Mouse (Mus musculus) hindbrain, embryonic 14.5 days (tissue): ENCODE data around the gene Tshz2. TPM values are rescaled to one million over a fixed set of nuclear protein-coding genes. Genes with fewer than 3 reads are reported as not detected.
A peak's percentile ranks its signal among the peaks of the same experiment; 100 is the strongest.

Experiments
- ATAC-seq: fragments of 200-750 bp; cut with Nextera tagmentation; 2 replicates; pipeline ENCODE4 v1.8.0; 2017; ENCODE audit warnings: moderate number of reproducible peaks, mild to moderate bottlenecking, moderate TSS enrichment, moderate library complexity; ENCODE audit not compliant: low FRiP score
- DNase-seq: peaks from one replicate; pipeline ENCODE4 v3.0.0-alpha.2; 2015; ENCODE audit warnings: low spot score
- H3K27ac ChIP-seq: fragments of 300-500 bp; sonication (generic); 2 replicates; pipeline ENCODE4 v1.5.1; 2014; ENCODE audit warnings: mild to moderate bottlenecking, moderate library complexity
- H3K27me3 ChIP-seq: fragments of 300-500 bp; sonication (generic); 2 replicates; pipeline ENCODE4 v1.6.1; 2014; ENCODE audit warnings: mild to moderate bottlenecking, low read length, mixed read lengths; ENCODE audit not compliant: control insufficient read depth, insufficient read depth
- H3K36me3 ChIP-seq: fragments of 300-500 bp; sonication (generic); replicated peaks from 2 replicates; pipeline ENCODE4 v1.6.1; 2014; ENCODE audit not compliant: control insufficient read depth, insufficient read depth
- H3K4me1 ChIP-seq: fragments of 300-500 bp; sonication (generic); replicated peaks from 2 replicates; pipeline ENCODE4 v1.6.1; 2014; ENCODE audit warnings: antibody characterized with exemption, low read length, mixed read lengths; ENCODE audit not compliant: control insufficient read depth, insufficient read depth
- H3K4me2 ChIP-seq: fragments of 300-500 bp; sonication (generic); replicated peaks from 2 replicates; pipeline ENCODE4 v1.6.1; 2014; ENCODE audit warnings: mild to moderate bottlenecking, moderate library complexity
- H3K4me3 ChIP-seq: fragments of 300-500 bp; sonication (generic); replicated peaks from 2 replicates; pipeline ENCODE4 v1.5.1; 2014; ENCODE audit warnings: mild to moderate bottlenecking, low read length
- H3K9ac ChIP-seq: fragments of 300-500 bp; sonication (generic); 2 replicates; pipeline ENCODE4 v1.6.1; 2014
- H3K9me3 ChIP-seq: fragments of 300-500 bp; sonication (generic); 2 replicates; pipeline ENCODE4 v1.6.1; 2016; ENCODE audit warnings: low read length; ENCODE audit not compliant: control insufficient read depth
- WGBS: fragments of 180-500 bp; shearing (Covaris S2); extraction: QIAGEN DNeasy Blood & Tissue Kit; methylation state at CpG from one replicate; pipeline ENCODE4 v1.1.7; 2014; 5-methylcytosine and 5-hydroxymethylcytosine counted together
- polyA plus RNA-seq: library from polyadenylated mRNA; unstranded; fragments of >200 nt; fragmentation: Nextera tagmentation; extraction: Ambion mirVana; gene quantifications from 2 replicates; pipeline ENCODE4 v1.2.1, GENCODE M21; 2014

Gene Tshz2
- polyA plus RNA-seq, 1 experiment from 2014 or later: 38.1 TPM

DNA sequence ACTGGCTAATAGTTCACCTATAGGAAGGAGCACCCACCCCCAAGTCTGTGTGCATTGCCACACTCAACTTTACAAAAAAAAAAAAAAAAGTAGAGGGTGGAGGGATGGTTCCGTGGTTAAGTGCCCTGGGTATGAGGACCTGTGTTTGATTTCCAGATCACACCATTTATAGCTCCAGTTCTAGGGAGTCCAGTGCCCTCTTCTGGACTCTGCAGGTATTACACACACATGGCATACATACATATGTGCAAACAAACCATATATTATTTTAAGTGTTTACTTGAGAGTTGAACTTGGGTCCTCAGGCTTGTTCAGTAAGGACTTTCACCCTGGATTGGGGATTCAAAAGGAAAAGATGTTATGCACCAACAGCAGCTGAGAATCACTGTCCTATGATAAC, 127.3 kb downstream of the Tshz2 start:
- ATAC-seq: no peak
- no peak overlapping the region for H3K27ac ChIP-seq

DNA sequence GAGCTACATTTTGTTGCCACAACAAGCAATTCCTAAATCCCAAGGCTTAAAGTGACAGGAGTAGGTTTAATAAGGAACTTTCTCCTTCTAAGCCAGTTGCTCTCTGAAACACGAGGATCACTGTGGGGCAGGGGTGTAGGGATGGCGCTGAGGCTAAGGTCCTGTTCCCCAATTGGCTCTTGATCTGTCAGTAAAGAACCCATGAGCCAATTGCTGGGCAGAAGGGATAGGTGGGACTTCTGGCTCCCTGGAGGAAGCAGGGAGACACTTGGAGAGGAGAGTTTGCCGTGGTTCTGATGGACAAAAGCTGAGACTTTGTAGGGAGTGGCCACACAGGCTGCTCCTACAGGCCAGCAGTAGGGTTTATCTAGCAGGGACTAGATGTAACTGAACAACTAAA, 128.9 kb downstream of the Tshz2 start:
- Histone ChIP-seq H3K36me3 (no peaks in the 10 kb centered on the region), H3K4me1 (0 out of 2 replicates have a peak, but pooled peaks cover 2% of the 10 kb centered on the region), H3K27ac (no peak overlapping the region), H3K4me3 (no peak overlapping the region), H3K9ac (no peak overlapping the region), H3K4me2 (no peak overlapping the region), H3K9me3 (no peaks in the 10 kb centered on the region), H3K27me3 (no peaks in the 10 kb centered on the region)
- DNase-seq: no peak
- 51% methylated on average over 3 of the region's 3 CpGs for WGBS
- no peak for ATAC-seq

More for the DNA sequence above, 127.3 kb downstream of the Tshz2 start:
- Histone ChIP-seq H3K36me3 (no peaks in the 10 kb centered on the region), H3K9me3 (no peaks in the 10 kb centered on the region), H3K4me2 (no peak overlapping the region), H3K4me3 (no peak overlapping the region), H3K27me3 (no peaks in the 10 kb centered on the region), H3K4me1 (peaks cover 9% of the 10 kb centered on the region; the same call in 1 of the 2 replicates), H3K9ac (no peak overlapping the region)
- WGBS: 96% methylated on average over 1 of the region's 1 CpGs
- no peak for DNase-seq

DNA sequence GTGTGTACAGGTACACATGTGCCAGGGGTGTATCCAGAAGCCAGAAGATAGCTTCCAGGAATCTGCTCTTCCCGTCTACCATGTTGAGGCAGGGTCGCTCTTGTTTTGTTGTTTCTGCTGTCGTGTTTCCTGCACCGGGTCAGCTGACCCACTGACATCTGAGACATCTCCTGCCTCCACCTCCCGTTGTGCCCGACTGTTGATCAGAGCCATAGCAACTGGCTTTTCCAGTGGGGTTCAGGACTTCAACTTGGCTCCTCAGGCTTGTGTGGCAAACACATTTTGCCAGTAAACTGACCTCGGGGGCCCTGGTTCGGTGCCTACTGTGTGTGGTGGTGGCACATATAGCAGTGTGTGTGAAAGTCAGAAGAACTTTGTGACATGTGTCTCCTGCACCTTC, 129.5 kb downstream of the Tshz2 start:
- Histone ChIP-seq H3K9me3 (no peaks in the 10 kb centered on the region), H3K4me1 (0 out of 2 replicates have a peak, but pooled peaks cover 2% of the 10 kb centered on the region), H3K27me3 (no peaks in the 10 kb centered on the region), H3K4me2 (no peak overlapping the region), H3K36me3 (no peaks in the 10 kb centered on the region), H3K27ac (no peak overlapping the region), H3K4me3 (no peak overlapping the region), H3K9ac (no peak overlapping the region)
- ATAC-seq (no peak), DNase-seq (no peak)
- WGBS: 82% methylated on average over 8 of the region's 8 CpGs

DNA sequence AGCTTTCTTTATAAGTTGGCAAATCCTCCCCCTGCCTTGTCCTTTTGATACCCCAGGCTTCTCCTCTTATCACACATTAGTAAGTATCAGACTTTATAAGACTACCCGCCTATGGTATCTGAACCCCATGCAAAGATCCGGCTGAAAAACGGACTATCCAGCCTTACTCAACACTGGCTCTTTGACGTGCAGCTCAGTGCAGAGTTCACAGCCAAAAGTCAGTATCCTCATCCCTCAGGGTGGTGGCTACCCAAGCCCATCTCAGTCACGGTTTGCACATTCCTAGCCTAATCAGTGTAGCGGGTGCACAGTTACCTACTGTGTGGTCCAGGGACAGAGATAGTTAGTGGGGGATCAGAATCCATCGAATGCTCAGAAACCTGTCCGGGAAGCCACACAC, 130.9 kb downstream of the Tshz2 start:
- ATAC-seq: no peak
- DNase-seq: no peak
- no peak overlapping the region for H3K4me2 ChIP-seq
- H3K27me3 ChIP-seq: no peaks in the 10 kb centered on the region
- no peak overlapping the region for H3K27ac ChIP-seq
- no peak overlapping the region for H3K4me3 ChIP-seq
- no peak overlapping the region for H3K9ac ChIP-seq
- no peaks in the 10 kb centered on the region for H3K9me3 ChIP-seq
- WGBS: 90% methylated on average over 8 of the region's 8 CpGs
- H3K4me1 ChIP-seq: 0 out of 2 replicates have a peak, but pooled peaks cover 2% of the 10 kb centered on the region
- H3K36me3 ChIP-seq: no peaks in the 10 kb centered on the region

DNA sequence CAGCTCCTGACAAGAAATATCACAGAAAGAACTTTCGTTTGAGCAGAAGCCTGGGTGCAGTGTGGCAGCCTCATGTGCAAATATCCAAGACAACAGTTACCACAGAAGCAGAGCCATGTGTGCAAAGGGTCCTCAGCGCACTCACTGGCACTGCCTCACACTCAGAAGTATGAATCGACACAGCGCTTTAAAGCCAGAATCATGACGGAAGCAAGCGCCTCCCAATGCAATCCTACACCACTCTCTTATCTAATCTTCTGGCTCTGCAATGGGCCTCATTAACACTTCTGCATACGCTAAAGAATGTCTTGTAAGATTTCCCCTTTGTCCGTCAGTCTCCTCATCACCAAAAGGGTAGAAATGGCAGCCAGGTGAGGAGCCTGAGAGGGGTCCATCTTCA, 133.4 kb downstream of the Tshz2 start:
- Histone ChIP-seq H3K36me3 (no peaks in the 10 kb centered on the region), H3K4me3 (no peak overlapping the region), H3K9ac (no peak overlapping the region), H3K27me3 (no peaks in the 10 kb centered on the region), H3K27ac (no peak overlapping the region), H3K9me3 (no peaks in the 10 kb centered on the region), H3K4me2 (no peak overlapping the region), H3K4me1 (0 out of 2 replicates have a peak, but pooled peaks cover 2% of the 10 kb centered on the region)
- ATAC-seq: no peak
- DNase-seq: no peak
- WGBS: 83% methylated on average over 8 of the region's 8 CpGs

DNA sequence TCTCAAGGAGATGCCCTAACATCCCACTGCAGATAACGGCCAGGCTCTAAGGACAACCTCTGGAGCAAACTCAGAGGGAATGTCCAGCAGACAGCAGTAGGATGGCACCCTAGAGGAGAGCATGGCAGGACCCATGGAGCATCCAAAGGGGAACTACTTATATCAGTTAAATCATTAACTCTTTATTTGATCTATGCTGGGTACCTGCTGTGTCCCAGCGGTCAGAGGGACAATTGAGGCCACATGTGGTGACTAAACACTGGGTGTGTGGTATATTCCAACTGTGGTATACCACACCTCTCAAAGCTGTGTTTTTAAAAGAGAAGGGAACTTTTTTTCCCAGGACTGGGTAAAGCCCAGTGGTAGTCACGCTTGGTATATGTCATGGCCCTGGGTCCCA, 134.5 kb downstream of the Tshz2 start:
- DNase-seq: no peak

DNA sequence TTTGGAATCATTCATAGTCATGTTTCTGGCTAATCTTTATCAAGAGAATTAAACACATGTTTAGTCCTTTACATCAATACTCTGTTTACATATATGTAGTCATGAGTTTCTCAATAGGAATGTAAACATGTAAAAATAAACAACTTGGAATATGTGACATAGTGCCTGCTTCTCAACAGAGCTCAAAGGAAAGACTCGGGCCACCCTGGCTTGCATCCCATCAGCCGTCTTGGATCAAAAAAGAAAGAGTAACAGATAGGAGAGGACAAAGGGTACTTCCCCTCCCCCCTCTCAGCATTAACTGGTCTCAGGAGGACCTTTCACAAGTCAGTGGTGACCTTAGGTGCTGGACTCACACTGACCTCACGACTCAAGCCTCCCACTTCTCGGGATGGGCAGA, 142.3 kb downstream of the Tshz2 start:
- Histone ChIP-seq H3K9me3 (no peaks in the 10 kb centered on the region), H3K4me1 (peaks cover 15% of the 10 kb centered on the region; the same call in 1 of the 2 replicates), H3K27me3 (no peaks in the 10 kb centered on the region), H3K36me3 (no peaks in the 10 kb centered on the region), H3K9ac (no peak overlapping the region), H3K27ac (no peak overlapping the region), H3K4me3 (no peak overlapping the region), H3K4me2 (no peak overlapping the region)
- WGBS: 46% methylated on average over 4 of the region's 4 CpGs
- DNase-seq: no peak
- no peak for ATAC-seq

More for the DNA sequence above, 134.5 kb downstream of the Tshz2 start:
- Histone ChIP-seq H3K4me3 (no peak overlapping the region), H3K36me3 (no peaks in the 10 kb centered on the region), H3K4me2 (no peak overlapping the region), H3K27ac (no peak overlapping the region), H3K9me3 (no peaks in the 10 kb centered on the region), H3K9ac (no peak overlapping the region), H3K4me1 (0 out of 2 replicates have a peak, but pooled peaks cover 2% of the 10 kb centered on the region), H3K27me3 (no peaks in the 10 kb centered on the region)
- ATAC-seq: no peak
- 73% methylated on average over 3 of the region's 3 CpGs for WGBS

DNA sequence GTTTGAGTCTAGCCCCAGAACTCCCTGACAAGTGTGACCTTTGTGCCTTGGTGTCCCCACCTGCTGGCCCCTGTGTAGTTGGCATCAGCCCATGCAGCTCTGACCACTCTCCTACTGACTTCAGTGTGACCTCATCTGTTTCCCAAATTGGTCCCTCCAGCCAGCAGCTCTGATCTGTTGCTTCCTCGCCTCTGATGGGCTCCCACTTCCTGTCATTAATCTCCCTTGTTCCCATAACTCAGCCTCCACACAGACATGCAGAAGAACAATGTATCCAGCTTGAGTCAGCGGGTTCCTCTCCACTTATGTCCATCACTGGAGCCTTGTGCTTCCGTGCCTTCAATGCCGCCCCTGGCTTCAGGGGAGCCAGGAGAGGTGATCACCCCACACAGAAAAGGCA, 144.4 kb downstream of the Tshz2 start:
- H3K9me3 ChIP-seq: no peaks in the 10 kb centered on the region
- H3K9ac ChIP-seq: no peak overlapping the region
- no peaks in the 10 kb centered on the region for H3K36me3 ChIP-seq
- H3K4me2 ChIP-seq: no peak overlapping the region
- ATAC-seq (no peak), DNase-seq (no peak)
- H3K4me1 ChIP-seq: peaks cover 15% of the 10 kb centered on the region; the same call in 1 of the 2 replicates
- H3K27ac ChIP-seq: 0 out of 2 replicates have a peak overlapping the region, but pooled peaks have one; percentile 5
- 58% methylated on average over 4 of the region's 4 CpGs for WGBS
- no peaks in the 10 kb centered on the region for H3K27me3 ChIP-seq
- no peak overlapping the region for H3K4me3 ChIP-seq

DNA sequence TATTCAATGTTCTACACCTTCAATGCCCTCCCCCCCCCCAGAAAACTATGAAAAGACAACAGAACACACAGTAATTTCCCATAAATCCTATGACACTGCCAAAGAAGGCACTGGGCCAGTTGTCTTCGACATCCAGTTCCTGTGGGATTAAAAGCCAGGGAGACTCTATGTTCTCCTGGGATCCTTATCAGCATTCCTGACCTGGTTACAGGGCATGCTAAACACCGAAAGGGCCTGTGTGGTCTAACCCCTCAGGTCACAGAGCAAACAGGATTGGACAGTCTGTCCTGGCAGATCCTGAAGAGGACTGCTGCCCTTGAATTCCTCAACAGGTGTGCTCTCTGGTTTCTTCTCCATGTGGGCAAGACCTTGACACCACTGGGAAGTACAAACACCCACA, 145.0 kb downstream of the Tshz2 start:
- no peaks in the 10 kb centered on the region for H3K9me3 ChIP-seq
- H3K9ac ChIP-seq: no peak overlapping the region
- DNase-seq (no peak), ATAC-seq (no peak)
- no peak overlapping the region for H3K4me2 ChIP-seq
- 80% methylated on average over 2 of the region's 2 CpGs for WGBS
- no peaks in the 10 kb centered on the region for H3K36me3 ChIP-seq
- H3K4me1 ChIP-seq: peaks cover 15% of the 10 kb centered on the region; the same call in 1 of the 2 replicates
- no peak overlapping the region for H3K27ac ChIP-seq
- no peak overlapping the region for H3K4me3 ChIP-seq
- H3K27me3 ChIP-seq: no peaks in the 10 kb centered on the region
